In the genomic region with DNA sequence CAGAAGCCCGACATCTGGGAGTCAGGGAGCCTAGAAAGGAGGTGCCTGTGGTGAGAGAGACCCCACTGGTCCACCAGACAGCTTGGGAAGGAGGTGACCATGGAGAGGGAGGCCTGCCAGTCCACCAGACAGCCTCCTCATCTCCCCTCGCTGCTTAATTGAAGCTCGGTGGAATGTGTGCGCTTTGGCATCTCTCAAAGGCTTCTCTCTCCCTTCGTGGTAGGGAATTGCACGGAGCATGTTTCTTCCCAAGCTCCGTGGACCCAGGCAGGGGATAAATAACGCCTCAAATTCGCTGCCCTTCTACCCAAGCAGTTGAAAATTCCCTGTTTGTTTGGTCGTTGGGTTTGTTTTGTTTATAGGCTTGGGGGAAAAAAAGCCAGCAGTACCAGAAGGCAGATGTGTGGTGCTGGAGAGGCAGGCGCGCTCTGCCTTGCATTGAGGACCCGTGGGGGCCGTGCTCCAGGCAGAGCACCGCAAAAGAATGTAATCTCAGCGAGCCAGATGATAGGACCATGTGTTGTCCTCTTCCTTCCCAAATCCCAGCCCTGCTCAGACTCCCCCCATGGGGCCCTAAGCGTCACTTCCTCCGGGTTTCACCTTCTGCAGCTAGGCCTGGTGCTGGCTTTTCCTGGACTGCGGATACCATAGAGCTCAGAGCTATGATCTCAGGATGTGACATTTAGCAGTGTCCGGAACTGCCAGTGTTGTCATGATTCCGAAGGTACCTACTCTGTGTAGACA, we compare ENCODE assay signal across 10 mouse cellular contexts. TPM values are rescaled to one million over a fixed set of nuclear protein-coding genes. Genes with fewer than 3 reads are reported as not detected.
DNase-seq lines count a peak whose midpoint lies in the region; ATAC-seq and TF ChIP-seq lines count a peak whose summit lies in the region.
"Had no signal": no experiment of that assay in that cellular context is flagged by ENCODE, and none has a peak within 500 bp of the region (broad histone marks: within the 10 kb centered on the region; RNA-seq: fewer than 3 reads in every experiment).

No protein-coding gene starts in this region.

- H3K4me3 ChIP-seq in liver, adult 2 months (ENCODE audit: insufficient read depth, low read depth, low read length), result peak overlapping the region; percentile 22; the same call in 1 of the 2 replicates
- H3K4me3 ChIP-seq in liver, embryonic 12.5 days, result no peak overlapping the region
- peak overlapping the region; percentile 23 for H3K4me3 ChIP-seq in heart, adult 2 months
- H3K4me3 ChIP-seq in intestine, embryonic 16.5 days (ENCODE audit: low read length), result no peak overlapping the region
- no peak overlapping the region for H3K4me3 ChIP-seq in midbrain, embryonic 16.5 days (ENCODE audit: low read depth, low read length)

- intact Hi-C loops in heart, adult 2 months (cut with DNase I), result no loop called here

- no peak for TF ChIP-seq POLR2A in liver, adult 2 months (IDR thresholded peaks at IDR 0.05; ENCODE audit: extremely low read depth, insufficient read depth, low read length)
- TF ChIP-seq POLR2A in heart, adult 2 months (IDR thresholded peaks at IDR 0.05; ENCODE audit: insufficient read depth, low read depth, low read length), result peak; percentile 50; the same call in 1 of the 2 replicates

- TF ChIP-seq CTCF in liver, adult 2 months (IDR thresholded peaks at IDR 0.05; ENCODE audit: low read depth, low read length), result no peak
- no peak for TF ChIP-seq CTCF in heart, adult 2 months (IDR thresholded peaks at IDR 0.05)

- H3K27ac ChIP-seq in liver, adult 2 months (replicated peaks; ENCODE audit: insufficient read depth, low read depth, low read length), result no peak overlapping the region
- no peak overlapping the region; the same call in 1 of the 2 replicates for H3K27ac ChIP-seq in liver, embryonic 12.5 days
- peak overlapping the region; percentile 38 for H3K27ac ChIP-seq in heart, adult 2 months
- H3K27ac ChIP-seq in intestine, embryonic 16.5 days (ENCODE audit: low read length), result 0 out of 2 replicates have a peak overlapping the region, but pooled peaks have one; percentile 10
- H3K27ac ChIP-seq in midbrain, embryonic 16.5 days (ENCODE audit: low read length), result peak overlapping the region; percentile 75

- no peak overlapping the region for H3K4me2 ChIP-seq in liver, embryonic 12.5 days
- no peak overlapping the region for H3K4me2 ChIP-seq in intestine, embryonic 16.5 days (ENCODE audit: low read depth, low read length)
- no peak overlapping the region for H3K4me2 ChIP-seq in midbrain, embryonic 16.5 days (ENCODE audit: low read length)

- no peak overlapping the region for H3K9ac ChIP-seq in liver, adult 2 months (ENCODE audit: low read depth, low read length)
- no peak overlapping the region for H3K9ac ChIP-seq in liver, embryonic 12.5 days
- peak overlapping the region; percentile 32 for H3K9ac ChIP-seq in heart, adult 2 months (ENCODE audit: low read depth, low read length)
- H3K9ac ChIP-seq in intestine, embryonic 16.5 days (ENCODE audit: low read depth, low read length), result no peak overlapping the region
- H3K9ac ChIP-seq in midbrain, embryonic 16.5 days (ENCODE audit: low read depth, low read length), result peak overlapping the region; percentile 31; the same call in 1 of the 2 replicates

- no peaks in the 10 kb centered on the region for H3K27me3 ChIP-seq in liver, adult 2 months (ENCODE audit: control insufficient read depth, insufficient read depth, low read length)
- no peaks in the 10 kb centered on the region for H3K27me3 ChIP-seq in liver, embryonic 12.5 days (replicated peaks)
- no peaks in the 10 kb centered on the region for H3K27me3 ChIP-seq in heart, adult 2 months (ENCODE audit: control insufficient read depth, insufficient read depth, low read length)
- H3K27me3 ChIP-seq in intestine, embryonic 16.5 days (replicated peaks; ENCODE audit: control insufficient read depth, insufficient read depth, low read length), result no peaks in the 10 kb centered on the region
- no peaks in the 10 kb centered on the region for H3K27me3 ChIP-seq in midbrain, embryonic 16.5 days (ENCODE audit: control insufficient read depth, insufficient read depth, low read depth, low read length)
- H3K27me3 ChIP-seq: CH12.LX had no signal

- TF ChIP-seq EP300 in heart, adult 2 months (IDR thresholded peaks at IDR 0.05; ENCODE audit: insufficient read depth, low read depth, low read length), result 0 out of 2 replicates have a peak, but pooled peaks have one; percentile 50

- DNase-seq in liver, adult 2 months (ENCODE audit: extremely low read depth, low read depth, low spot score), result no peak
- DNase-seq in heart, adult 2 months, result peak; percentile 71 to 73
- no peak for DNase-seq in cerebellum, postnatal 10 days
- DNase-seq: retina, postnatal 1 day had no signal

- no peaks in the 10 kb centered on the region for H3K9me3 ChIP-seq in liver, embryonic 12.5 days (replicated peaks)
- H3K9me3 ChIP-seq in intestine, embryonic 16.5 days (ENCODE audit: control insufficient read depth, low read length), result no peaks in the 10 kb centered on the region
- no peaks in the 10 kb centered on the region for H3K9me3 ChIP-seq in midbrain, embryonic 16.5 days (replicated peaks; ENCODE audit: control insufficient read depth, low read length, poor library complexity, severe bottlenecking)

- ATAC-seq in liver, embryonic 12.5 days, result no peak; the same call in 1 of the 2 replicates
- ATAC-seq in intestine, embryonic 16.5 days, result 0 out of 2 replicates have a peak, but pooled peaks have one; percentile 12
- ATAC-seq in midbrain, embryonic 16.5 days, result 0 out of 2 replicates have a peak, but pooled peaks have one; percentile 21
- no peak for ATAC-seq in cerebellum, adult (ENCODE audit: insufficient number of reproducible peaks, low FRiP score, low TSS enrichment)
- ATAC-seq in megakaryocyte, adult 5-6 weeks (ENCODE audit: poor library complexity, severe bottlenecking), result no peak

- peaks cover 6% of the 10 kb centered on the region for H3K4me1 ChIP-seq in liver, adult 2 months (ENCODE audit: control insufficient read depth, insufficient read depth, low read length)
- H3K4me1 ChIP-seq in liver, embryonic 12.5 days, result peaks cover 55% of the 10 kb centered on the region
- H3K4me1 ChIP-seq in heart, adult 2 months (ENCODE audit: control insufficient read depth, insufficient read depth, low read length), result peaks cover 2% of the 10 kb centered on the region
- no peaks in the 10 kb centered on the region; the same call in none of the 2 replicates for H3K4me1 ChIP-seq in intestine, embryonic 16.5 days (ENCODE audit: control insufficient read depth, insufficient read depth, low read length)
- H3K4me1 ChIP-seq in midbrain, embryonic 16.5 days (ENCODE audit: control insufficient read depth, insufficient read depth, low read length), result peaks cover 24% of the 10 kb centered on the region

- H3K36me3 ChIP-seq in liver, adult 2 months (ENCODE audit: control insufficient read depth, insufficient read depth, low read length), result no peaks in the 10 kb centered on the region
- H3K36me3 ChIP-seq in liver, embryonic 12.5 days, result peaks cover 29% of the 10 kb centered on the region
- H3K36me3 ChIP-seq in heart, adult 2 months (ENCODE audit: control insufficient read depth, insufficient read depth, low read length), result no peaks in the 10 kb centered on the region
- no peaks in the 10 kb centered on the region for H3K36me3 ChIP-seq in intestine, embryonic 16.5 days (ENCODE audit: control insufficient read depth, insufficient read depth, low read length)
- no peaks in the 10 kb centered on the region for H3K36me3 ChIP-seq in midbrain, embryonic 16.5 days (ENCODE audit: control insufficient read depth, insufficient read depth, low read length)

- no peaks in the 10 kb centered on the region for H3K79me2 ChIP-seq in liver, adult 2 months (ENCODE audit: control insufficient read depth, insufficient read depth, low read length)
- no peaks in the 10 kb centered on the region for H3K79me2 ChIP-seq in heart, adult 2 months (replicated peaks; ENCODE audit: control insufficient read depth, insufficient read depth, low read length)

- WGBS in liver, adult 2 months, result 79% methylated on average over 21 of the region's 21 CpGs
- WGBS in liver, embryonic 12.5 days (ENCODE audit: insufficient replicate concordance), result 55% methylated on average over 21 of the region's 21 CpGs
- 44% methylated on average over 21 of the region's 21 CpGs for WGBS in heart, adult 2 months
- WGBS in intestine, embryonic 16.5 days, result 57% methylated on average over 21 of the region's 21 CpGs
- WGBS in midbrain, embryonic 16.5 days, result 48% methylated on average over 21 of the region's 21 CpGs

RNA-seq across cellular contexts. Expression of a gene that starts 40.1 kb away (rescaled TPM):
- total RNA-seq in liver, adult 2 months (2014; rRNA removed), result 4.9 and 5.6 TPM in 2 replicates
- polyA plus RNA-seq in liver, adult 2 months (2012; rRNA removed), result 8.2 and 9.2 TPM in 2 replicates
- 24.4 and 30.2 TPM in 2 replicates for polyA plus RNA-seq in liver, embryonic 12.5 days (2016; fragmentation: Nextera tagmentation; extraction: Ambion mirVana)
- 10 to 100 TPM; 19.6 to 22.1 TPM for total RNA-seq in heart, adult 2 months (2021)
- polyA plus RNA-seq in heart, adult 2 months (2012; rRNA removed), result 8.6 and 11.6 TPM in 2 replicates
- 21.6 and 23.5 TPM in 2 replicates for polyA plus RNA-seq in intestine, embryonic 16.5 days (2015; fragmentation: Nextera tagmentation; extraction: Ambion mirVana)
- 18.7 and 19.3 TPM in 2 replicates for polyA plus RNA-seq in midbrain, embryonic 16.5 days (2015; fragmentation: Nextera tagmentation; extraction: Ambion mirVana)
- total RNA-seq in megakaryocyte, adult 5-6 weeks (2015), result 6.5 and 7.1 TPM in 2 replicates
- 11.7 and 12.4 TPM in 2 replicates for total RNA-seq in megakaryocyte, adult 5-6 weeks (2017)

Comparison
In these comparisons a context has a peak if more than half of its experiments do, and no peak if none do; other contexts are left out.
1. H3K4me3 ChIP-seq: peak in liver, adult 2 months (single experiment) and heart, adult 2 months (single experiment); none in liver, embryonic 12.5 days (single experiment), intestine, embryonic 16.5 days (single experiment) and midbrain, embryonic 16.5 days (single experiment).
2. DNase-seq: peak in heart, adult 2 months (2 of 2); none in liver, adult 2 months (single experiment) and cerebellum, postnatal 10 days (0 of 2).
3. H3K27ac ChIP-seq: peak in heart, adult 2 months (single experiment), intestine, embryonic 16.5 days (single experiment) and midbrain, embryonic 16.5 days (single experiment); none in liver, adult 2 months (single experiment) and liver, embryonic 12.5 days (single experiment).
4. H3K9ac ChIP-seq: peak in heart, adult 2 months (single experiment) and midbrain, embryonic 16.5 days (single experiment); none in liver, adult 2 months (single experiment), liver, embryonic 12.5 days (single experiment) and intestine, embryonic 16.5 days (single experiment).
5. ATAC-seq: peak in intestine, embryonic 16.5 days (single experiment) and midbrain, embryonic 16.5 days (single experiment); none in liver, embryonic 12.5 days (single experiment), cerebellum, adult (single experiment) and megakaryocyte, adult 5-6 weeks (single experiment).